Mouse (Mus musculus) kidney, postnatal 10 days (tissue): Measurements from ENCODE around the gene Phb.
"Not testable (repeated sequence)": the region's sequence is repeated elsewhere in the genome, so short reads cannot be mapped to it uniquely, and the experiment has no call there.

Source experiments
- DNase-seq: peaks from one replicate; pipeline ENCODE4 v3.0.0; 2021; ENCODE audit warnings: mixed read lengths

The Phb gene

DNA sequence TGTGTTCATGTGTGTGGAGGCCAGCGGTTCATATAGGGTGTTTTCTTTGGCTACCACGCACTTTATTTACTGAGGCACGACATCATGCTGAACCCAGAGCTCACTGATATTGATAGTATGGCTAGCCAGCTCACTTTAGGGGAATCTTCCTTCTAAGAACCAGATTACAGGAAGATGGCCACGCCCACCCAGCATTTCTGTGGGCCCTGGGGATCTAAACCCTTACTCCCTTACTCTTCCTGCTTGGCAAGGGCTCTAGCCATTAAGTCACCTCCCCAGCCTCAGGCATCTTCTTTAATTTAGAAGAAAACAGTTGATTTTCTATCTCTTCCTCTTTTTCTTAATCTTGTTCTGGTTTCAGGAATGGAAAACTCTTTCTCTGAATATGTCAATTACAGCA, 9.3 kb upstream of the Phb start:
- DNase-seq, result no peak

DNA sequence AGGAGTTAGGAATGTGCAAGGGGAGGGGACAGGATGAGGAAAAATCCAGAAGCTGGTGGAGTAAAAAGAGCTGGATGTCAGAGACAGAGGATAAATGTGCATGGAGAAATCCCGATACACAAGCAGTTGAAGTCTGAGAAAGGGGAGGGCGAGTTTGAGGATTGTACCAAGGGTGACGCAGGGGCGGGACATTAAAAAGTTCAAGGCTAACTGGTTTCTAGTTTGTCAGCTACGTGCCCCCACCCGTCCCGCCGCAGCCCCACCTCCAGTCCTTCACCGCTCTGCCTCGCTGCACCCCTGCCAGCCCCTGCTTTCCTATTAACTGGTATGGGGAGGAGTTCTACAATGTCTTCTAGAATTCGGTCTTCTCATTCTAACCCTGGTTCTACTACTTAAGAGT, 420 bp downstream of the Phb start:
- peak; percentile 73 for DNase-seq

DNA sequence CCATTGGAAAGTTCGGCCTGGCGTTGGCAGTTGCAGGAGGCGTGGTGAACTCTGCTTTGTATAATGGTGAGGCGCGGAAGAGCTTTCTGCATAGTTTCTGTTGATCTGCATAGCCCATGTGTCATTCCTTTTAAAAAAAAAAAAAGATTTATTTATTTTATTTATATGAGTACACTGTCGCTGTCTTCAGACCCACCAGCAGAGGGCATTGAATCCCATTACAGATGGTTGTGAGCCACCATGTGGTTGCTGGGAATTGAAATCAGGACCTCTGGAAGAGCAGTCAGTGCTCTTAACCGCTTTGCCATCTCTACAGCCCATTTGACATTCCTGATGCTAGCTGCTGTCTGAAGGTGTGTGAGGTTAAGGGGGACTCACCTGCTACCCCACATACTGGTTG, 1.3 kb downstream of the Phb start:
- DNase-seq, result not testable (repeated sequence)

DNA sequence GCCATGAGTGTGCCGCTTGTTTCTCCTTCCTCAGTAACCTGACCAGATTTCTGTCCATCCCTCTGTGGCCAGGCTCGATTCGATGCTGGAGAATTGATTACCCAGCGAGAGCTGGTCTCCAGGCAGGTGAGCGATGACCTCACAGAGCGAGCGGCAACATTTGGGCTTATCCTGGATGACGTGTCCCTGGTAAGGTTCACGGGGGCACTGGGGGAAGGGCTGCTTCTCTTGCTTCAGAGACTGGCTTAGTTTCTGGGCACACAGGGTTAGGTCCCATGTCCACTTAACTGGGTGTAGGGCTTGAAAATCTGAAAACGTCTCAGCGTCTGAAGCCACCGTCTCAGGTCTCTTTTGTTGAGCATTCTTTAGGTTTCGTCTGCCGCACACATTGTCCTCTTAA, 8.7 kb downstream of the Phb start:
- no peak for DNase-seq

DNA sequence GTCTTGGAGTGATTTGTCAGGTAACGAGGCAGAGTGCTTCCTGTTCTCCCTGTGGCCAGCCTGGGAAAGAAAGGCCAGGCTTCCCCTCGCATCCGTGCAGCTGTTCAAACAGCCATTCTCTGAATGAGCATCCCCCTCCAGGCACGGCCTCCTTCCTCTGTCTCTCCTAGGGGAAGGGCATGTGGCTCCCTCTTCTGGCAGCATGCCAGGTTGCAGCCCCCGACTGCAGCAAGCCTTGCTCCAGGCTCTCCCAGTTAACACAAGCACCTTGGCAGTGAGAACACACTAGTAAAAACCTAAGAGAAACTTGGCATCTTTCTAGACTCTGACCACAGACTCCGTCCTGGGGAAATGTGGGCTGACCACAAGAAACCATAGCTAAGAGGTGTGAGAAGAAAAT, 9.6 kb downstream of the Phb start:
- DNase-seq, result peak; percentile 87

DNA sequence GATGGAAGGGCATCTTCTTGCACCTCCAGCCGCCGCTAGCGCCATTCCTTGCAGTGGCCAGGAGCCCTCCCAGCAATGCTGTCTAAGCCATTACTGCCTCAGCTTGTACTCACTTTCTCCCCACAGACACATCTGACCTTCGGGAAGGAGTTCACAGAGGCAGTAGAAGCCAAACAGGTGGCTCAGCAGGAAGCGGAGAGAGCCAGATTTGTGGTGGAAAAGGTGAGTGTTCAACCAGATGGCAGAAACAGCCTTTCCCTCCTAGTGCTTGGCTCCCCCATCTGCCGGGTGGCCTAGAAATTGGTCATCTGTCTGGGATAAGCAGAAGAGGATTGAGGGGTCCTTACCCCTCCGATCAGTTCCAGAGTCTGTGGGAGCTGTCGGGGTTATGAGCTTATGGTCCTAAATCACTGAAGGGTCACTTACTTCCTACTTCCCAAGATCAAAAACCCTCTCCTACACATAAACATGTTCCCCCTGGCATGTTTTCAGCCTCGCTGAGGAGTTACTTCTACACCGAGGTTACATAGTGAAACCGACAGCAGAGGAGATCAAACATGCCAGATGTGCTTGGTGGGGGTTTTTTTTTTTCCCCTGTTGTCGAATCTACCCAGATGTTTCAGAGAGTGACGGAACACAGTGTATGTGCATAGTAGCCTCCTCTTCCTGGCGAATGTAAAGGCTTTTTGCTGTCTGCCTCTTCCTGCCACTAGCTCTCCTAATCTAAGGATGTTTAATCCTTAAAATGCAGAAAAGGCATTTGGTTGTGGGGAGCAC, 11.4 kb downstream of the Phb start:
- DNase-seq, result no peak

DNA sequence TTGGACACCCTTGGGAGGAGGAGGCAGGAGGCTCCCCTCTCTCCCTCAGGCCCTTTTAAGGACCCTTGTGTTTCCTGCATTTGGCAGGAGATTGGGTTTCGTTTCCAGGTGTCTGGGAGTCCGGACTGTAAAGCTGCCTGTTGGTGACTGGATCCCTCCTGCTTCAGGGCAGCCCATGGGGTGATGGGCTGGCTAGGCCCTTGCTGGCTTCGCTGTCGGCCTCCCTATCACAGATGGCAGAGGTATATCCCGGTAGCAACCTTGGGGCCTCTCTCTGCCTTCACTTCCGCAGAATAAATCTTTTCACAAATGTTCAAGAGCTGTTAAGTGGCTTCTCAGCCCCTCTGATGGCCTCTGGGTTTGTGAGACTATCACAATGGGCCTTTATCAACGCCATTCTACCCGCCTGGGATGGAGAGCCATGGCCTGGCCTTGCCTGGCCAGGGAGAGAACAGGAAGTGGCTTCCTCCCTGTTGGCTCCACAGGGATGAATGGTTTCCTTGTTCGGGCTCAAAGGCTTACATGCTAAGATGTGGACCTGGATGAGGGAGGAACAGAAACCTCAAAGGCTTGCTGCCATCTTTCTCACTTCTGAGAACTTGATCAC, 15.3 kb downstream of the Phb start:
- no peak for DNase-seq

DNA sequence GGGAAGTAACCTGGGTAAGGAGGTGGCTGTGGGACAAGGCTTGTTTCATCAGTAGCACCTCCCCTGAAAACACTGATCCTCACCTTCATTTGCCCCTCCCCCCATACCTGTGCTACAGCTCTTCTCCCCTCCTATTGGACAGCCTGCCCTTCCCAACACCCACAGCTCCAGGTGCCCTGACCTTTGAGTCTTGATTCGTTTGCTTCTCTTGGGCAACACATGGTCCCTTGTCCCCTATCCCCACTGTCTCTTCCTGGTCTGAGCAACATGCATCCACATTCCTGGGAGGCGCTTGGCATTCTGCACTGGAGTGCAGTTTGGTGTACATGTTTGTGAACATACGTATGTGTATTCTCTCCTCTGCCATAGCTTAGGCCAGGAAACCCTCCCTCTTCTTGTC, 16.2 kb downstream of the Phb start:
- no peak for DNase-seq

DNA sequence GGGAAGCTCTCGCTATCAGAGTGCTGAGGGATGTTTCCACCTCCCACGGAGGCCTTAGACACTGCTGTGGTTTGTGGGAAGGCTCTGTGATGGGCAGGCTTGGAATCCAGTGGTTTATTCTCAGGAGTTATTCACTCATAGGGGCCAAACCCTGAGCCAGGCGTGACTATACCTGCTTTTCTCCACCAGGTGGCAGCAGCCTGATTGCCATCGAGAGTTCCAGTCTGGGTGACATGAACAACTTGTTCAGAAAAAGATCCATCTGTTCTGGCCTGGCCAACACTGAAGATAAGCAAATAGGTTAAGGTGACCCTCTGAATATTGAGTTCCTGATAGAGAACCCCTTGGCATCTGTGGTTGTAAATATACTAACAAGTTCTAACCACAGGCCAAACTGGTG, 19.3 kb downstream of the Phb start:
- DNase-seq, result peak; percentile 86

DNA sequence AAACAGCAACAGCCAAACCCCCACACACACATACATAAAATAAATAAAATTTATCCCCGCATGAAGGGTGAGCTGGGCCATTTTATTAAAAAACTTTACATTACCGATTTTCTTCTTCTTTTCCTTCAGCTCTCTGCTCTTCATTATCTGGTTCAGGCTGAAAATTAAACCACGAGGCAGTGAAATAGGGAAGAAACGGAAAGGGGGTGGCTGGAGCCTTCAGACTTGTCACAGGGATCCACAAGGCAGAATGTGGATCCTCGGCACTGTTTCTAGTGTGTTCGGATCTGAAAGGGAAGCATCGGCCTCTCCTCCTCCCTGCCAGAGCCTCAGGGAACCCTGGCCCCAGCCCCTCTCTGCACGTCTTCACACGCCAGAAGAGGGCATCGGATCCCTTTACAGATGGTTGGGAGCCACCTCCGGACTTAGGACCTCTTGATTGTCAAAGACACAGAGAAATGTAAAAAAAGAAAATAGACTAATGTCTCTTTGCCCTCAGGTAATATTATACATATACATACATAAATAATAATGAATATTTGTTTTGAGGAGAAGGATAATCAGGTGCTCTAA, 20.4 kb downstream of the Phb start:
- peak; percentile 53 for DNase-seq

DNA sequence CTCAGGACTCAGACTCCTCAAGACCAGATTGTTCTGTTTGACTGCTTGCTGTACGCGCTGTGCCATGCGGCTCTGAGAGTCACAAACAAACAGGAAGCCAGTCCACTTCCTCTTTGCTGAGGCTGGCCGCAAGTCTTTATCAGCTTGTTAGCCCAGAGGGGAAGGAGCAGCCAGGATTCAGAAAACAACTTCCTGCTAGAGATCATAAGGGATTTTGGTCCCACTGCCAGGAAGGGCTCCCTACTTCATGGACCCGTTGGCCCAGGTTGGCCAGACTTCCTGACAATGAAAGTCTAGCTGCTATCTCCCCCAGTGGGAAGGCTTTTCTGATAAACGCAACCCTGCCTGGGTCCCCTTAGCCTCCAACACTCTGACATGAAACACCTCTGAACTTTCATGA, 21.8 kb downstream of the Phb start:
- DNase-seq, result peak; percentile 65

DNA sequence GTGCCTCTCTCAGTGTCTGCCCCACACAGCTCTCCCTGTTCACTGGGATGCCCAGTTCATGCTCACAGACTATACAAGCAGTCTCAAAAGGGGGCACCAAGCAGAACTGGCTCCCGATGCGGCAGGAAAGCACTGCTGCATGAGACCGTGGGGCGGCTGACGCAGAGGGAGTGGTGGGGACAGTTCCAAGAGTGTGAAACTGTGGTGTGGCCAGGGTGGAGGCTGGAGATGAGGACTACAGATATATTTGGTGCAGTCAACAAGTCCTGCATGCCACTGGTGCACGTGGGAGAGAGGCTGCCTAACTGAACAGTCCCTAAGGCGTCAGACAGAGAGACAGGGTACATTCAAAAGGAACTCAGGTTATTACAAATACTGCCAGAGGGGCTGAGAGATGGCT, 22.2 kb downstream of the Phb start:
- DNase-seq, result no peak

DNA sequence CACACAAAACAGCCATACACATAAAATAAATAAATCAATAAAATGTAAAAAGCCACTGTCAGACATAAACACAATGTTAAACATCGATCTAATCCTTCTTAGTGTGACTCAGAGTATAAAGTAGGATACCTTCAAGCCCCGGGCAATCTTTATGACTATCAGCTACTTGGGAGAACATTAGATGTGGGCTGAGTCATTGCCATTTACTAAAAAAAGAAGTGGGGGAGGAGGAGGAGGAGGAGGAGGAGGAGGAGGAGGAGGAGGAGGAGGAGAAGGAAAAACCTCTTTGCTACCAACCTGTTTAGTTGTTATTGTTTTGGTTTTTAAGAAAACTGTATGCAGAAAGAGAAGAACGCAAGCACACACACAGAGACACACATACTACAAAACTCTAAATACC, 22.8 kb downstream of the Phb start:
- no peak for DNase-seq

DNA sequence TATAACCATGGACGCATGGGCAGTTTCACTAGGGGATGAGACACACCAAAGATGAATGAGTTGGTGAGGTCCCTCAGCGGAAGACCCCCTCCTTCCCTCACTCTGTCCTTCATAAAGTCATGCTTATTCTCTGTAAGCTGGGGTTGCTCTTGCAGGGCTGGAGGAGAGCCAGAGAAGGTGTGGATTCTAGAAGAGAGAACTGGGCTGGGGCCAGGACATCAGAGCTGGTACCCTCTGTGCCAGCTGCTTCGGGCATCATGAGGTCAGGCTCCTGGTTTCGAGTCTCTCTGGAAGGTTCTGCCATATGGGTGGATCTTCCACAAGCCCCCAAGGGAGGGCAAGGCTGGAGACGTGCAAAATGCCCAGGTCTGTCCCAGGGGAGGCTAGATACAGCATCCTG, 31.8 kb downstream of the Phb start:
- no peak for DNase-seq

DNA sequence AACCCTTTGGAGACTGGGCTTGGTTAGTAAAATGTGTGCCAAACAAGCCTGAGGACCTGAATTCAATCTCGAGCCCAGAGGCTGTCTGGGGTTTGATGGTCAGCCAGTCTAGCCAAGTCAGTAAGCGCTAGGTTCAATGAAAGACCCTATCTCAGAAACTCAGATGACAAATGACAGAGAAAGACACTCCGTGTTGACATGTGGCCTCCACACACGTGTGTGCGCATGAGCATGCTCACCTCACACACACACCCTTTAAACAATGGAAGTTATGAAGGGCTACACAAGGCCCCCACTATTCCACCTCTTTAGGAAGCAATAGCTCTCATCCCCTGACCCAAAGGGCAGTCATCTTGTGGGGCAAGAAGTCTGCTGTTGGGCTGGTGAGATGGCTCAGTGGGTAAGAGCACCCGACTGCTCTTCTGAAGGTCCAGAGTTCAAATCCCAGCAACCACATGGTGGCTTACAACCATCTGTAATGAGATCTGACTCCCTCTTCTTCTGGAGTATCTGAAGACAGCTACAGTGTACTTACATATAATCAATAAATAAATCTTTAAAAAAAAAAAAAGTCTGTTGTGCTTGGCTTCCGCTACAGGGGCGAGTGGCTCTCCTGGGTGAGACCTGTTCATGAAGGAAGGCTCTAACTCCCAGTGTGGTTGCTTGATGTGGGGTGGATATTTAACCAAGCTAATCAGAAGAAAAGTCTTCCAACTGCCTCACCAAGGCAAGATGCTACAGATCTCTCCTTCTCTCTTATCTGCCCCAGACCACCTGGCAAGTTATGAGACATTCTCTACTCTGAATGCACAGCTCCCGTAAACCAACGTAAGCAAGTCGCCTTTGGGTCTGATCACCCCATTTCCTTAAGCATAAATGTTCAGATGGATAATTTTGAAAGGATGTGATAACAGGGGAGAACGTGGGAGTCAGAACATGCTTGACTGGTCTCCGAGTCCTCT, 34.3 kb downstream of the Phb start:
- no peak for DNase-seq

DNA sequence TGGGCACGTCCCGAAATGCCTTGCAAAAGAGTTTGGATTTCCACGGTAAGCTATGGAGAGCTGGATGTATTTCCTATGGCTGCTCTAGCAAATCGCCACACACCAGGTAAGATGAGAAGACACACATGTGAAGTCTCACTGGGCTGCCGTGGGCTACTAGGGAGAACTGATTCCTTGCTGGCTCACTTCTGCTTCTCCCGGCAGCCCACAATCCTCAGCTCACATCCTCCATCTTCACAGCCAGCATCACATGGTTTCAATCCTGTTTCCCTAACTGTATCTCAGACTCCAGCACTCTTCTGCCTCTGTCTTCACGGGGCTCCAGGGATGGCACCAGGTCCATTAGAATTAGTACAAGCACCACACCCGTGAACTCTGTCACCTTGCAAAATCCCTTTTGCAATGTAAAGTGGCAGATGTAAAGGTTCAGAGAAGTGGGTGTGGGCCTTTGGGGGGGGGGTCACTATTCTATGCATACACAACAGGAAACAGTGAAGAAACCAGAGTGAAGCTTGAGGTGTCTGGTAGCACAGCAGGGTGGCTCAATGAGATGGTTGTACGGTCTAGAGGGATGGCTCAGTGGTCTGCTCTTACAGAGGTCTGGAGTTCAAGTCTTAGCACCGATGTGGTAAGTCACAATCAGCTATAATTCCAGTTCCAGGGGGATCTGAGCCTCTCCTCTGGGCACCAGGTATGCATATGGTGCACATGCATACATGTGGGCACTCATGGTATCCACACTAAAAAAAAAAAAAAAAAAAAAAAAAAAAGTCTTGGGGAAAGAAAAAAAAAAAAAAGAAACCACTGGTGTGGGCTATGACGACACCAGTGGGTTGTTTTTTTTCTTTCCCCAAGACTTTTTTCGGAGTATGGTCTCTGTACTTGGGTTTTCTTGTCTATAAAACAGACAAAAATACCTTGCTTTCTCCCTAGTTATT, 37.5 kb downstream of the Phb start:
- DNase-seq, result no peak

DNA sequence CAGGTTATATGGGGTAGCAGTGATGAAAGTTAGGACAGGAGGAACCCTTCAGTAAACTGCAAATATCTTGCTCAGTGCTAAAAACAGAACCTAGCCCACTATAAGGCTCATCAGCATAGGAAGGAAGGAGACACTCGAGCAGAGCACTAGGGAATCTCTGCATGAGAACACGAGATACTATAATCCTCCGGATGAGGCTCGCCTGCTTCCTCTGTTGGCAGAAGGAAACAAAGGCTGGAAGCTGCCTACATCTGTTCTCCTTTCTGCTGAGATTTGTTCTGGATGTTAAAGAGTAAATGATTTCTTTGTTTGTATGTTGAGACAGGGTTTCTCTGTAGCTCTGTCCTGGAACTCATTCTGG, 38.2 kb downstream of the Phb start:
- DNase-seq, result no peak

DNA sequence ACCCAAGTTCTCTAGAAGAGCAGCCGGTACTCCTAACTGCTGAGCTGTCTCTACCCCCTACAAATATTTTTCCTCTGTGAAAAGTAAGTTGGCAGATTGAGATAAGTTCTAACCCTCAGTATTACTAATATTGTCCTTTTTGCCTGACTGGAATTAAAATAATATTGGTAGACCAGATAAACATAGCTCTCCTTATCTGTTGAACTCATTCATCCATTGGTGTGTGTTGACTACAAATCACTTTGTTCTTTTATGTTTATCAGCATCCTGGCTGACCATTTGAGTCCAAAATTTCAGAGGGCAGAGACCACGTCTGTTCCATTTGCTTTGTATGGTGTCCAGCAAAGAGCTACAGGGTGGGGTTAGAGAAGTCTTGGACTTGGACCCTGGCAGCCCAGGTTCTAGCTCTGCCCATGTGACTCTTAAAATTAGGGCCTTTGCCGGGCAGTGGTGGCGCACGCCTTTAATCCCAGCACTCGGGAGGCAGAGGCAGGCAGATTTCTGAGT, 42.8 kb downstream of the Phb start:
- DNase-seq, result no peak

DNA sequence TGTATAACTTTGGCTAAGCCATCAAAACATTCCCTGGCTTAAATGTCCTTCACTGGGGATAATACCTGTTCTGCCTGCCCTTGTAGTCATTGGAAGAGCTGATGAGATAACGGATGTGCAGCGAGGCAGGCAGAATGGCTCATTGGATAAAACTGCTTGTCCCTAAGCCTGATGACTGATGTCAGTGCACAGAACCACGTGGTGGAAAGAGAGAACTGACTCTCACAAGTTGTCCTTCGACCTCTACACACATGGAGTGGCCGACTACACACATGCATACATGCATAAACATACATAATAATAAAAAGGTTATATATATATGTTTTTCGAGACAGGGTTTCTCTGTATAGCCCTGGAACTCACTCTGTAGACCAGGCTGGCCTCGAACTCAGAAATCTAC, 43.7 kb downstream of the Phb start:
- no peak for DNase-seq

DNA sequence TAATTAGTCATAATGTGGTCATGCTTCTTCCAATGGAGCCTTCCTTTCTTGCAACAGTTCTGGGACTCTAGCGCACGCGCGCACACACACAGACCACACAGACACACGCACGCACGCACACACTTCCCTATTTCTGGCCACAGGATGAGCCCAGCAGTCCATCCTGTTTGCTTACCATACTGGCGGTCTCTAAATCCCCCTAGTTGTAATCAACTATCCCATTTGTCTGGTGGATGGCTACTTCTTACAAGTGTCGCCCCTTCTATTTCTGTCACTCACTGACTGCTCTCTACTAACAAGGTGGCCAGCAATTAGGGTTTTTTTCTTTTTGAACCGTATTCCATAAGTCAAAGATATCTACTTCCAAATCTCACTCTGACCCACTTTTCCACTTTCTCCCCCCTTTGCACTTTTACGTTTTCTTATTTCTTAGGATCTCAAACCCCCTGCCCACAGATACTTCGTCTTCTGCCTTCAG, 45.4 kb downstream of the Phb start:
- peak; percentile 59 for DNase-seq

DNA sequence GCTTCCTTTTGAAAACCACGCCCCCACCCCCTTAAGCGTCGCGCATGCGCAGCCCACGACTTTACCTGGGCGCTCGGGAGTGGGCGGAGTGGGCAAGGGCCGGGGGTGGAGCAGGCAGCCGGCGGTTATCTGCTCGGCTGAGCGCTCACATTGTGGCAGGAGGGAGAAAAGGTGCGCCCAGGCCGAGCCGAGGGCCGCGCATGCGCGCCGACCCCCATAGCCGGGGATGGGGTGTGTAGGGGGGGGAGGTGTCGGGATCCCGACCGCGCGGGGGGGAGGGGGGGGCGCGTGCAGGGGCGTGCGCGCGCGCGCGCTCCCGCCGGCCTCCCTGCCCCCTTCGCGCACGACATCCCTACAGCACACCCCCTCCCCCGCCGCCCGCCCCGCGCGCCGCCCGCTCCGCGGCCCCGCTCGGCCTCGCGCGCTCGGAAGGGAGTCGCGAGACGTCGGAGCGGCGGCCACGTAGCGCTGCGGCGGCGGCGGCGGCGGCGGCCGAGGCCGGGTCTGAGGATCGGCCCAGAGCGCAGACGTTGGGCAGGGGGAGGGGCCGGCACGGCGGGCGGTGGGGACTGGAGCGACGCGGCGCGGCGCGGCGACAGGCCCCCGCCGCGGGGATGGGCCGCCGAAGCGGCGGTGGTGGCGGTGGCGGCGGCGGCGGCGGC, 45.9 kb downstream of the Phb start, which contains the start of gene Zfp652:
Gene Zfp652 (plus strand): TSS at position 111 of the 662 bp plus-strand sequence.
- DNase-seq, result peak; percentile 92
